Mouse (Mus musculus) cortical plate, adult 2 months (tissue): ENCODE measurements around the gene Pnkd.

Experiments
- CTCF ChIP-seq: fragments of 200-500 bp; IDR thresholded peaks from 2 replicates; pipeline ENCODE4 v1.5.1; 2011; ENCODE audit warnings: mild to moderate bottlenecking, control low read depth, low read length; ENCODE audit not compliant: insufficient read depth; ENCODE audit errors: extremely low read depth
- POLR2A ChIP-seq: fragments of 200-500 bp; IDR thresholded peaks from 2 replicates; pipeline ENCODE4 v1.6.1; 2011; ENCODE audit warnings: mild to moderate bottlenecking, low read length, control low read depth; ENCODE audit not compliant: insufficient read depth; ENCODE audit errors: extremely low read depth

- no peak for TF ChIP-seq POLR2A
- no peak for TF ChIP-seq CTCF
Observed at GRCm38 (mm10) chr1:74237671-74238070, 47.1 kb upstream of the Pnkd start.
